Mouse (Mus musculus) kidney, postnatal 36 days (tissue): ENCODE measurements around the gene 1700125H20Rik.

Experiments
- DNase-seq, 2 experiments: peaks; one replicate each; pipeline ENCODE4 v3.0.0; 2021 to 2022; ENCODE audit warnings: mixed read lengths in 2 of 2

1700125H20Rik gene

DNA sequence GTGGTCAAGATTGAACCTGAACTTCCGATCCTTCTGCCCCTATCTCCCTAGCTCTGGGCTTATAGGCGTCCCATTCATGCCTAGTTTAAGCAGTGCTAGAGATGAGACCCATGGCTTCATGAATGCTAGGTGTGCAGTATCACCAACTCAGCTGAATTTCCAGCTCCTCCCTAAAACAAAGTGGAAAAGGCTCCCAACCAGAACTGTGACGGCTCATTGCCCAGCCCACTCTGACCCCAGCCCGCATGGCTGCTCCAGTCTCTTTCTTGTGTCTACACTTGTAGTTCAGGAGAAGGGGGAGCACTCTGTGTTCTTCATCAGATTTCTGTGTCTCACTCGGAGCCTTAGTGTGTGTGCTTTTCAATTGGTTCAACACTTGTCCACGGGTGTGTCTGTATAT, 14.6 kb downstream of the 1700125H20Rik start:
- peak in 1 of 2 experiments; percentile 5 for DNase-seq

DNA sequence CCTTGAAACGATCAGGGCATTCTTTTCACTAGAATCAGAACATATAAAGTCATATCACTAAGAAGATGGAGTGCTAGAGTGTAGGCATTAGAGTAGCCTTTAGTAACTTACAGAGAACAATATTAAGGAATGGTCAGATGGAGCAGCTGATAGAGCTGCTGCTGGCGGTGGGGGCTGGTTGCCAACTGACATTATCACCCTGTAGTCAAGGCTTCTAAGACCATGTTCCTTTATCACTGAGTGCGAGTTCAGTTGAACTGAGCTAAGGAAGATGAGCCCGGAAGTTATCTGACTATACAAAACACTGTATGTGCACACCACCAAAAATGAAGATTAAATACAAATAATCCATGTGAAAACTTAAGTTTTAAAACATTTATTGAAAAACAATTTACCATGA, 18.9 kb downstream of the 1700125H20Rik start:
- no peak for DNase-seq

DNA sequence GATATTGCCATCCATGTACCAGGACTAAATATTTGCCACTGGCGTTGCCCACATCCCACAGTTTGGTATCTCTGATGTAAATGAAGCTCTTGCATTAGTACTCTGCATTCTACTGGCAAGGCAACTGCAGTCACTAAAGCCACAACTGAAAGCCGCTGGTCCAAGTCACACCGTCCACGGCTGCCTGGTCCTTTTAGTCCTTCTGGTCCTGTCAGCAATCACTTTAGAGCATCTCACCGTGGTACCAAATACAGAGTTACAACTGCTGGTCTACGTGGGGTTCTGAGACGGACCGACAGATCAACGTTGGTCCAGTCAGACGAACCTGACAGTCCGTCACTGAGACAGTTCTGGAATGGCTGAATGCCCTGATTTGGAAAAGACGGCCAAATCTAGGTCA, 20.5 kb downstream of the 1700125H20Rik start:
- no peak for DNase-seq

DNA sequence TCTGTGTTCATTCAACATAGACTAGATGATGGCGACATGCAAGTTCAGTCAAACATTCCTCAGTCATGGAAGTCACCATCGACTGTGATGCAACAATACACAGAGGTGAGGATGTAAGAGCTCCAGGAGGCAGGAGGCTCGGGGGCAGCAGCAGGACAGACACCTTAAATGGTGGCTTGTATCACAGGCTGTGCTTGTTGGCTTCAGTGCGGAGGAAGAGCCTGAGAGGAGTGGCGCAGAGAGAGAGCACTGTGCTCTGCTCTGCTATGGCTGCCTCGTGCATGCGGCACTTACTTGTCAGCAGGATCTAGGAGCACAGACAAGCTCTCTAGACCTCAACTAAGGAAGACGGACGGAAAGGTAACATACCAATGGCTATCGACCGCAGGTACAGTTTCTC, 24.0 kb downstream of the 1700125H20Rik start:
- no peak for DNase-seq

DNA sequence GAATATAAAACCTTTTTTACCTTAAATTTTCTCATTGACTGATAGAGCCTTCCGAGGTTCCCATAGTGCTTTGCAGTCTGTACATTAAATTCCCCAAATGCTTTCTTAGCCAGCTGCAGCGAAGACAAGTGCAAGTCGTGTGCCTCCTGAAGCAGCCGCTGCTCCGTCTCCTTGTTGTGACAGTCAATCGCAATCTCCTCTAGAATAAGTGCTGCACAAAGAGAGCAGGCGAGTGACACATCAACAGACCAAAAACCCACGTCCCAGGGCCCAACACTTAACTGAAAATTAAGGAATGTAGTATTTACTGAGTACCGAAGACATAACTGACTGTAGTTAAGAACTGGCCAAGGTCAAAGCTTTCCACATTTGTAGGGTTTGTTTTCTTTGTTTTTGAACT, 25.8 kb downstream of the 1700125H20Rik start:
- DNase-seq: no peak

DNA sequence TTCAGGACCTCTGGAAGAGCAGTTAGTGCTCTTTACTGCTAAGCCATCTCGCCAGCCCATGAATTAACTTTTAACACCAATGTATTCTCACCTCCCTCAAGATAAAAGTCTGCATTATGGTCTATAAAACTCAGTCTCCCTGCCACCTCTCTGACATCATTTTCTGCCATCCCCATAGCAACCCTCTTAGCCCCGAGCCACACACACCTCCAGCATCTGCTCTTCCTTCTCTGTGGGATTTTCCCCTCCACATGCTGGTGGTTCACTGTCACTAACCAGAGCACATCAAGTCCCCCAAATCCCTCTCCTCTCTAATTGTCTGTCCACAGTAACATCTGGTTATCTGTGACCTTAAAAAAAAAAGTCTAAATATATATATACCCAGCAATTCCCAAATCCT, 28.7 kb downstream of the 1700125H20Rik start:
- DNase-seq: no peak

DNA sequence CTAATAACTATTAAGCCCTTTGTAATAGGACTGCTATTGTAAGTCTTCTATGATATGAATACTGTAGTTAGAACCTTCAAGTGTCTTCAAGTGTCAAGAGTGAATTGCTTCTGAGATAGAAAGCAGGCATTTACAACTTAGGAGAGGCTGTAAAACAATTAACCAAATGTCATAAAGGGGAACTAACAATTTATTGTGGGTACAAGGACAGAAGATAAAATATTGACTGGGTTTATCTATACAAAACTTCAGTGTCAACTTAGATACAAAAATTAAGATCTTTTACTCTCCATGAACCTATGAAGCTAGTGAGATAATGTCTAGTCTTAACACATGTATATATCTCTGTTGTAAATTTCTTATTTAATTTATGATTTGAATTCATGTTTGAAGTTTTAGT, 36.0 kb downstream of the 1700125H20Rik start:
- no peak for DNase-seq

DNA sequence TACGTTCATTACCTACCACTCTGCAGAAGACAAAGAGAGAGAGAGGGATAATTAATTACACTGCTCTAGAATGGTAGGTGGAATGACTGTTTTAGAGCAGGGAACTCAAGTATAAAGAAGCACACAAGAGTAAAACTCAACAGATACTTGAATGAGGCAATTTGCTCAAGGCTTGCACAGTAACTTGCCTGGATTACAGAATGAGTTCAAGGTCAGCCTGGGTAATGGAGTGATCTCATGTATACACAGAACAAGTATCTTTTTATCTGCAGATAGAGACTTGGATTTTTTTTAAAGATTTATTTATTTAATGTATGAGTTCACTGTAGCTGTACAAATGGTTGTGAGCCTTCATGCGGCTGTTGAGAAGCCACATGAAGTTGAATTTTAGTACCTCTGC, 40.9 kb downstream of the 1700125H20Rik start:
- DNase-seq: no peak

DNA sequence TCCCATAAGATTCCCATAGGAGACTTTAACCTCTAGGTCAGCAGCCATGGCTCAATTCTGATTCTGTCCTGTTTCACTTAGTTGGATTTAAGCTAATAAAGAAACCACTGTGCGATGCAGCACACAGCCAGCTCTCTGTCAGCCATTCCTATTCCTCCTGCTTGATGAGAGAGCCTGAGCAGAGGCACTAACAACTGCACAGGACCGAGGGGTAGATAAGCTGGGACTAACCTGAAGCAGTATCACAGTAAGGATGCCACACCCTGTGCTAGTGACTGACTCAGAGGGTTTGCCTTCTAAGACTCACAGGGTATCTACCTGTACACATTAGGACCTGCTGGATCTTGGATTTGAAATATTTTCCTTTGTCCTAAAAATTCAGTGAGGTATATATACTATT, 43.0 kb downstream of the 1700125H20Rik start:
- no peak for DNase-seq

DNA sequence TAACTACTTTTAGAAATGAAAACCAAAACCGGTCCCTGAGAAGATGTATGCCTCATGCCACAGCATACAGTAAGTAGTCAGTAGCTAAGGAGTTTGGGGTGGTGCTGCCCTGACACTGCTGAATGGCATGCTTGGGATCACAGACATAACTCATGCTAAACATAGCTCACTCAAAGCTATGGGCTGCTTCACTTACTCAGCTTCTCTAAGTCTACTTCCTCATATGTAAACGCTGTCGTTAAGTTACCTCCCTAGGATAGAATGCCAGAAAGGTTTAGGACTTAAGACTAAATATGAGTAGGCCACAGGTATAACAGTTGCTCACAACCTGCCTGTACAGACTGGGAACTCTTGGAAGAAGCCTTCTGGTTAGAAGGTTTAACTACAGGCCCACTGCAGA, 44.5 kb downstream of the 1700125H20Rik start:
- no peak for DNase-seq

DNA sequence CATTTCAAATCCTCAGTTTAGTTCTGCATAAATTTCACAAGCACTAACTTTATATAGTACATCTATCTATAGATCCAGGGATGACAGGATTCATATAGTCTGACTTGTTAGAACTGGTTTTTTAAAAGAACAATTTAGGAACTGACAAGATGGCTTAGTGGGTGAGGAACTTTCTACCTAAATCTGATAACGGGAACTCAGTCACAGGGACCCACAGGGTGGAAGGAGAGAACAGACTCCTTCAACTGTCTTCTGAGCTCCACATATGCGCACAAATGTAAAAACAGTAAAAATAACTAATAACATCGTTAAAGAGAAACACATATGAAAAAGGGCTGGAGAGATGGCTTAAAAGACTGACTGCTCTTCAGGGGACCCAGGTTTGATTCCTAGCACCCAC, 48.8 kb downstream of the 1700125H20Rik start:
- DNase-seq: no peak

DNA sequence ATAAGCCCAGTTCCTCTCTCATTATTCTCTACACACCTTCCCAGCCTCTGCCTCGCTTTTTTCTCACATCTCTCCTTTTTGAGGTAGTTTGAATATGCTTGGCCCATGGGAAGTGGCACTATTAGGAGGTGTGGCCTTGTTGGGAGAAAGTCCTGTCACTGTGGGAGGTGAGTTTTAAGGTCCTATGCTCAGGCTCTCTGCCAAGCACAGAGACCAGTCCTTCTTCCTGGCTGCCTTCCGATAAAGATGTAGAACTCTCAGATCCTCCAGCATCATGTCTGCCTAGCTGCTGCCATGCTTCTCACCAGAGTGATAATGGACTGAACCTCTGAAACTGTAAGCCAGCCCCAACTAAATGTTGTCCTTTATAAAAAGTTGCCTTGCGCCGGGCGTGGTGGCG, 52.4 kb downstream of the 1700125H20Rik start:
- peak; percentile 48 to 59 for DNase-seq

DNA sequence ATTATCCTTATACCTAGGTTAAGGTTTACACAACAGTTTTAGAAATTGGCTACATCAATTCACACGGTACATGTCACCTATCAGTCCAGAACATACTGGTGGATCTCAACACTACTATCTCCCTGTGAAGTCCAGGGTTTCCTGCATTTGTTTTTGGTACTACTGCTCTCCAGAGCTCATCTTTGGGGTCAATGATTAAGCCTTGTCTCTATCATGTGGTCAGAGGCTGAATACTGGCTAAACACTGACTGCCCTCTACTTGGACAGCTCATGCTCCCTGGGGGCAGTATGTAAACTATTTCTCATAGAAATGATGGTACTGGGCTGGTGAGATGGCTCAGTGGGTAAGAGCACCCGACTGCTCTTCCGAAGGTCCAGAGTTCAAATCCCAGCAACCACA, 53.0 kb downstream of the 1700125H20Rik start:
- DNase-seq: peak; percentile 11 to 49
